Mouse (Mus musculus) liver, embryonic 16.5 days (tissue): Measurements from ENCODE around the gene Sugct. TPM values are rescaled to one million over a fixed set of nuclear protein-coding genes. Genes with fewer than 3 reads are reported as not detected.

Experiments
- ATAC-seq: fragments of 200-750 bp; cut with Nextera tagmentation; 2 replicates; pipeline ENCODE4 v1.8.0; 2017; ENCODE audit warnings: low read depth, mild to moderate bottlenecking, moderate number of reproducible peaks, moderate library complexity
- H3K27ac ChIP-seq: fragments of 300-500 bp; sonication (generic); 2 replicates; pipeline ENCODE4 v1.5.1; 2014; ENCODE audit warnings: mild to moderate bottlenecking, low read length
- H3K27me3 ChIP-seq: fragments of 300-500 bp; sonication (generic); 2 replicates; pipeline ENCODE4 v1.6.1; 2014; ENCODE audit warnings: low read depth, low read length, mixed read lengths; ENCODE audit not compliant: control insufficient read depth, insufficient read depth
- H3K36me3 ChIP-seq: fragments of 300-500 bp; sonication (generic); 2 replicates; pipeline ENCODE4 v1.6.1; 2014; ENCODE audit warnings: mild to moderate bottlenecking; ENCODE audit not compliant: control insufficient read depth, insufficient read depth
- H3K4me1 ChIP-seq: fragments of 300-500 bp; sonication (generic); 2 replicates; pipeline ENCODE4 v1.6.1; 2014; ENCODE audit warnings: low read depth, low read length, mixed read lengths; ENCODE audit not compliant: control insufficient read depth
- H3K4me2 ChIP-seq: fragments of 300-500 bp; sonication (generic); 2 replicates; pipeline ENCODE4 v1.6.1; 2014; ENCODE audit warnings: low read depth, low read length, mixed read lengths
- H3K4me3 ChIP-seq: fragments of 300-500 bp; sonication (generic); 2 replicates; pipeline ENCODE4 v1.5.1; 2014; ENCODE audit warnings: low read depth, mild to moderate bottlenecking, low read length
- H3K9ac ChIP-seq: fragments of 300-500 bp; sonication (generic); 2 replicates; pipeline ENCODE4 v1.6.1; 2014; ENCODE audit warnings: low read depth, low read length
- H3K9me3 ChIP-seq: fragments of 300-500 bp; sonication (generic); replicated peaks from 2 replicates; pipeline ENCODE4 v1.6.1; 2016; ENCODE audit warnings: low read length; ENCODE audit not compliant: control insufficient read depth
- WGBS: fragments of 180-500 bp; shearing (Covaris S2); extraction: QIAGEN DNeasy Blood & Tissue Kit; methylation state at CpG from one replicate; pipeline ENCODE4 v1.1.7; 2014; ENCODE audit not compliant: insufficient replicate concordance; 5-methylcytosine and 5-hydroxymethylcytosine counted together
- polyA plus RNA-seq: library from polyadenylated mRNA; unstranded; fragments of >200 nt; fragmentation: Nextera tagmentation; extraction: Ambion mirVana; gene quantifications from 2 replicates; pipeline ENCODE4 v1.2.1, GENCODE M21; 2015

Gene Sugct
- polyA plus RNA-seq, 1 experiment from 2014 or later, result 5.6 TPM

DNA sequence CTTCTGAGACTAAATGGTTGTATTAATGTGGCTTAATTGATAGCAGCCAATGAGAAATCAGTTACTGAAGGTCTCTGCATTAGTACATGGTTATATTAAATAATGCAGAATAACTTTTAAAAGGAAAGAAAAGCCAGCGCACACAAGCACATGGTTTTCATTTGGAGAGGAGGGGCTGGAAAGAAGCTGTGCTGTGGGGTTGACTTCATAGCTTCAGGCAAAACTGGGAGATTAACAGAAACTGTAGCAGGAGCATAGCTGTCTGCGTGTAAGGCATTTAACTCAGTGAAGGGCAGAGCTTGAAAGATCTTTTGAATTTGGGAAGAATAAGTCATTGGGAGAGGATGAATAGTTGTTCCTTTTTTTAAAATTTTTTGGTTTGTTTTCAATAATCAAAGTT is 668.4 kb downstream of the Sugct start:
- no peak overlapping the region for H3K9ac ChIP-seq
- WGBS, result 75% methylated on average over 2 of the region's 2 CpGs
- no peak for ATAC-seq
- H3K4me2 ChIP-seq, result no peak overlapping the region
- no peaks in the 10 kb centered on the region for H3K36me3 ChIP-seq
- peaks cover 21% of the 10 kb centered on the region for H3K4me1 ChIP-seq
- peak overlapping the region; percentile 50 for H3K27ac ChIP-seq
- H3K4me3 ChIP-seq, result no peak overlapping the region
- no peaks in the 10 kb centered on the region for H3K27me3 ChIP-seq
- H3K9me3 ChIP-seq, result no peaks in the 10 kb centered on the region

DNA sequence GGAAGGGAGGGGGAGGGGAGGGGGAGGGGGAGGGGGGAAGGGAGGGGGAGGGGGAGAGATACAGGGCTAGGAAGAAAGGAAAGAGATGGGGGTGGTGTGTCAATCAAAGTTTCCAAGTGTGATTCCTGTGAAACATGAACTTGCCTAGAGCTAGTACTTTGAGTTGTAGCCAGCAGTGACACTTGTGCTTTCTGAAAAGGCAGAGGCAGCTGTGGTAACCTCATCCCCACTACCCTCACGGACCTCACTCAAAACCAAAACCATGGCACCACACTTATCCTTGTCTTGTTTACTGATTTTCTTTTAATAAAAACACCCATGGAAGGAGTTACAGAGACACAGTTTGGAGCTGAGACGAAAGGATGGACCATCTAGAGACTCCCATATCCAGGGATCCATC is 698.9 kb downstream of the Sugct start:
- 67% methylated on average over 2 of the region's 2 CpGs for WGBS
- no peaks in the 10 kb centered on the region for H3K9me3 ChIP-seq
- no peak overlapping the region for H3K9ac ChIP-seq
- ATAC-seq, result no peak
- H3K27me3 ChIP-seq, result no peaks in the 10 kb centered on the region
- H3K4me3 ChIP-seq, result no peak overlapping the region
- no peaks in the 10 kb centered on the region for H3K36me3 ChIP-seq
- no peak overlapping the region for H3K27ac ChIP-seq
- no peak overlapping the region for H3K4me2 ChIP-seq
- no peaks in the 10 kb centered on the region for H3K4me1 ChIP-seq

DNA sequence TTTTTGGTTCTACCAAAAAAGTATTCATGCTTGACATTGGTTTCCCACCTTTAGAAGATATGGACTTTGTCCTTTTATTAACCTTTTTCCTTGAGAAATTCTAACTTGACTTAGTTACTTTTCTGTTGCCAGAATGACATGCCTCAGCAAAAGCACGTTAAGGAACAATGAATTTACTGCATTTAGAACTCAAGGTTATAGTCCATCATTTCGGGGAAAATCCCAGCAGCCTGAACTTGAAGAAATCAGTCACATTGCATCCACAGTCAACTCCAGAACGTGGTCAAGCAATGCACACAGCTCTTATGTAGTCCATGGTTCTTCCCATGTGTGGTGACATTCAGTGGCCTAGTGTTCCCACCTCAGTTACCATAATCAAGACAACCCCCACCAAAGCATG is 700.0 kb downstream of the Sugct start:
- Histone ChIP-seq H3K9ac (no peak overlapping the region), H3K4me3 (no peak overlapping the region), H3K4me2 (no peak overlapping the region), H3K9me3 (no peaks in the 10 kb centered on the region), H3K27me3 (no peaks in the 10 kb centered on the region), H3K4me1 (no peaks in the 10 kb centered on the region), H3K27ac (no peak overlapping the region), H3K36me3 (no peaks in the 10 kb centered on the region)
- no peak for ATAC-seq
- WGBS, result 49% methylated on average over 3 of the region's 3 CpGs

DNA sequence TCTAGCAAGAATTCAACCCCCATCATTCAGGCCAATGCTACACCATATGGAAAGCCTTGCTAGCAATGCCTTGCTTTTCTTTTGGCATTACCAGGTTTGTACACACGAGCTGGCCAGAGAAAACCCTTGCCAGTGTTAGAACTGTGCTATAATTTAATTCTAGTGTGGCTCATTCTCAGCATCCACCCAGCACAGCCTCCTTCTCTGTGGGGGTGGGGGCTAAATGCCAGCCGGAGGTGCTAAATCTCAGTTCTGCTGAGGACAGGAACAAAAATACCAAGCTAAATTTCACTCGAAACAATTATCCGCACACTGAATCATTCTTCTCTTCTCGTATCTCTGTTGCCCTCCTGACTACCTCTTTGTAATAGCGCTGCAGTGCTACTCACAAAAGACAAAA is 717.6 kb downstream of the Sugct start:
- no peaks in the 10 kb centered on the region for H3K4me1 ChIP-seq
- no peak overlapping the region for H3K4me2 ChIP-seq
- 69% methylated on average over 6 of the region's 6 CpGs for WGBS
- ATAC-seq, result no peak
- no peaks in the 10 kb centered on the region for H3K36me3 ChIP-seq
- H3K27ac ChIP-seq, result no peak overlapping the region
- H3K27me3 ChIP-seq, result no peaks in the 10 kb centered on the region
- no peak overlapping the region for H3K4me3 ChIP-seq
- no peak overlapping the region for H3K9ac ChIP-seq
- H3K9me3 ChIP-seq, result no peaks in the 10 kb centered on the region

DNA sequence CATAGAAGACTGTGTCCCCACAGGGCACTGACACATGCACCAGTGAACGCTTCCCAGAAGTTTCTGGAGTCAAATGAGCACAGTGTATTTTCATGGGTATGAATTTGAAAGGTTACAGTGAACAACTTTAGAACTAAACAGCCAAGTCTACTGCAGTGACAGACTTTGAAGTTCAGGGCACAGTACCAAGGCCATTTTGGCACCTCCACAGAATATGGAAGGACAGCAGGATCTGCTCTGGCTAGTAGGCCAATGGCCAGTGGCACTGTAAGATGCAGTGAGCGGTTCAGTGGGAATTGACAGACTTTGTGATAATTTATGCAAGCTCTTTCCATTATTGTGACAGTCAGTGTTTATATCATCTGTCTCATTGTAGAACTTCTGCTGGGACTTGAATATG is 724.1 kb downstream of the Sugct start:
- no peak overlapping the region for H3K4me3 ChIP-seq
- no peaks in the 10 kb centered on the region for H3K36me3 ChIP-seq
- H3K27ac ChIP-seq, result no peak overlapping the region
- ATAC-seq, result no peak
- no peak overlapping the region for H3K4me2 ChIP-seq
- no peak overlapping the region for H3K9ac ChIP-seq
- no peaks in the 10 kb centered on the region for H3K27me3 ChIP-seq
- 62% methylated on average over 2 of the region's 2 CpGs for WGBS
- H3K4me1 ChIP-seq, result no peaks in the 10 kb centered on the region
- no peaks in the 10 kb centered on the region for H3K9me3 ChIP-seq

DNA sequence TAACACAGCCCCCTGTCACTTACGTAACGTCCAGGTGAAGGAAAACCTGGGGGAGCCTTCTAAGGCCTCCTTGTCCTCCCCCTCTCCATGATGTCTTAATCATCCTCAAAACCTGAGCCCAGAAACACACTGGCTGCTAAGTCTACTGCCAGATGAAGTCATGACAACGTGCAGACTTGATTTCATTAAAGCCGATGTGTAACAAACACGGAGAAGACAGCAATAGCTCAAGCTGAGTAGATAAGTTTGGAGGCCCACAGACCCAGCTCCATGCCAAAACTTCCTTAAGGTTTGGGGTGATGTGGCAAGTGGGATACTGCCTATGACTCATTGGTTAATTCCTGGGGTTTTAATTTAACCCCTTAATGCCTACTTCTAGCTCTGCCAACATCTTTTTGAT is 726.4 kb downstream of the Sugct start:
- H3K9me3 ChIP-seq, result no peaks in the 10 kb centered on the region
- ATAC-seq, result no peak
- no peaks in the 10 kb centered on the region for H3K27me3 ChIP-seq
- 81% methylated on average over 5 of the region's 5 CpGs for WGBS
- H3K4me1 ChIP-seq, result no peaks in the 10 kb centered on the region
- H3K27ac ChIP-seq, result no peak overlapping the region
- H3K9ac ChIP-seq, result no peak overlapping the region
- H3K4me2 ChIP-seq, result no peak overlapping the region
- H3K4me3 ChIP-seq, result no peak overlapping the region
- H3K36me3 ChIP-seq, result no peaks in the 10 kb centered on the region

DNA sequence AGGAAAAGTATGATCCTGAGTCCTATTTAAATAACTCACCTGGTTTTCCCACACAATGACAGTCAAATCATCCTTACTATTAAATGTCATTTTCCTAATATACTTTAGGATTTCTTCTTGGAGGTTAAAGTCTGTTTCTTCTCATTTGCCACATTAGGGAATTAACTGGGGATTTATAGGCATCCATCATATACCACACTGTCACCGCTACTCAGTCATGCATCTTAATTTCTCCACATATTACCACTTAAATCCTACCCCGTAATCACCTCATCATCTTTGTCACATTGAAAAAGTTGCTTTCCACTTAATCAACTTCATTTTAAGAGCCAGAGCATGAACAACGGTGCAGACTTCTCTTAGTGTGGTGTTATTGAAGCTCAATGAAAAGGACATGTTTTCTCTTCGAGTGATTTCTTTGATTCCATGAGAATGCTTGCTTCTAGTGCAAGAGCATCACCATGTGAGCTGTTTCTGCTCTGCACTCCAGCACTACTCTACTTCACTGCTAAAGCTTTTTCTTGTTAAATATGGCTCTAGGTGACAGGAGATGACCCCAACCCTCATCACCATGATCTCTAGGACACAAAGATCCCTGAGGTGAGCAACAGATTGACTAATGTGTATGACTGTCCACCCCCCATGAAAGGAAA is 730.4 kb downstream of the Sugct start:
- H3K27me3 ChIP-seq, result no peaks in the 10 kb centered on the region
- H3K4me3 ChIP-seq, result no peak overlapping the region
- H3K27ac ChIP-seq, result no peak overlapping the region
- no peaks in the 10 kb centered on the region for H3K9me3 ChIP-seq
- H3K4me1 ChIP-seq, result no peaks in the 10 kb centered on the region
- no peak for ATAC-seq
- H3K4me2 ChIP-seq, result no peak overlapping the region
- H3K36me3 ChIP-seq, result no peaks in the 10 kb centered on the region
- no peak overlapping the region for H3K9ac ChIP-seq
- 63% methylated on average over 4 of the region's 4 CpGs for WGBS

DNA sequence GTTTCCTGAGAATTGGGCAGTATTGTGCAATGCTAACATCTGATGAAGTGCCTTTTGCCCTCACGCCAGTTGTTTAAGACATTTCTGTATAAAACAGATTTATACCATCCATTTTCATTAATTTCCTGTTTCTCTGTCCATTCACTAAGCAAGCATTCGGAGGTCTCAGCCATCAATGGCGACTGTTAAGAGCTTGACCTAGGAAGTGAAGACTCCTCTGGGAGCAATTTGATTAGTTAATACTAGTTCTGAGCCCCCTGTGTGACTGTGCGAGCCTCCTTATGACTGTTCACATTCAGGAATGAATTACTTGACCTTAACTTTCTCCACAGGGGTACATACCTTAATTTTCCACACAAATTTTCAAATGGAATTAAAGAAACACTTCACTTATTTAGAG is 743.3 kb downstream of the Sugct start:
- H3K9me3 ChIP-seq, result no peaks in the 10 kb centered on the region
- H3K36me3 ChIP-seq, result no peaks in the 10 kb centered on the region
- no peak for ATAC-seq
- no peak overlapping the region for H3K27ac ChIP-seq
- no peak overlapping the region for H3K9ac ChIP-seq
- H3K4me3 ChIP-seq, result no peak overlapping the region
- no peak overlapping the region for H3K4me2 ChIP-seq
- no peaks in the 10 kb centered on the region for H3K4me1 ChIP-seq
- no peaks in the 10 kb centered on the region for H3K27me3 ChIP-seq
- WGBS, result 57% methylated on average over 4 of the region's 4 CpGs

DNA sequence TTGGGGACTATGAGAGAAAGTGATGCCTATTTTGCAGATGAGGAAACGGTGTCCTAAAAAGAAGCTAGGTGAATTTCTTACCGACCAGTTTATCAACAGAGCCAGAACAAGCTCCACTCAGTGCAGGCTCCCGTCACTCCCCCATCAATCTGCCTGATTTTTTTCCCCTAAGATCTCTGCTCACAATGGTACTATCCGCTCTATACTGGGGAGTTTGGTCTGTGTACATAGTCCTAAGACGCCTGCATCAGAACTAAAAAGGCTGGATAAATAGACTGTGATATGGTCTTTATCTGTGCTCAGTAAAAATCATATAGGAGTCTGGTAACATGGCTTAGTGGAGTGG is 755.9 kb downstream of the Sugct start:
- ATAC-seq, result 0 out of 2 replicates have a peak, but pooled peaks have one; percentile 19
- Histone ChIP-seq H3K9me3 (no peaks in the 10 kb centered on the region), H3K9ac (no peak overlapping the region), H3K27me3 (no peaks in the 10 kb centered on the region), H3K27ac (no peak overlapping the region), H3K4me1 (no peaks in the 10 kb centered on the region), H3K4me3 (no peak overlapping the region), H3K4me2 (no peak overlapping the region), H3K36me3 (no peaks in the 10 kb centered on the region)
- WGBS, result 68% methylated on average over 5 of the region's 5 CpGs
